Mouse (Mus musculus): Measurements from ENCODE around the gene Arhgap17. TPM values are rescaled to one million over a fixed set of nuclear protein-coding genes. Genes with fewer than 3 reads are reported as not detected.

The Arhgap17 gene
- total RNA-seq, 2 experiments from 2014 or later, result 15.7 to 34.0 TPM

- no peak for ATAC-seq (replicated peaks; ENCODE audit: low FRiP score, poor library complexity, severe bottlenecking)
Observed at GRCm38 (mm10) chr7:123370700-123371099, 985 bp upstream of the Arhgap17 start.

DNA sequence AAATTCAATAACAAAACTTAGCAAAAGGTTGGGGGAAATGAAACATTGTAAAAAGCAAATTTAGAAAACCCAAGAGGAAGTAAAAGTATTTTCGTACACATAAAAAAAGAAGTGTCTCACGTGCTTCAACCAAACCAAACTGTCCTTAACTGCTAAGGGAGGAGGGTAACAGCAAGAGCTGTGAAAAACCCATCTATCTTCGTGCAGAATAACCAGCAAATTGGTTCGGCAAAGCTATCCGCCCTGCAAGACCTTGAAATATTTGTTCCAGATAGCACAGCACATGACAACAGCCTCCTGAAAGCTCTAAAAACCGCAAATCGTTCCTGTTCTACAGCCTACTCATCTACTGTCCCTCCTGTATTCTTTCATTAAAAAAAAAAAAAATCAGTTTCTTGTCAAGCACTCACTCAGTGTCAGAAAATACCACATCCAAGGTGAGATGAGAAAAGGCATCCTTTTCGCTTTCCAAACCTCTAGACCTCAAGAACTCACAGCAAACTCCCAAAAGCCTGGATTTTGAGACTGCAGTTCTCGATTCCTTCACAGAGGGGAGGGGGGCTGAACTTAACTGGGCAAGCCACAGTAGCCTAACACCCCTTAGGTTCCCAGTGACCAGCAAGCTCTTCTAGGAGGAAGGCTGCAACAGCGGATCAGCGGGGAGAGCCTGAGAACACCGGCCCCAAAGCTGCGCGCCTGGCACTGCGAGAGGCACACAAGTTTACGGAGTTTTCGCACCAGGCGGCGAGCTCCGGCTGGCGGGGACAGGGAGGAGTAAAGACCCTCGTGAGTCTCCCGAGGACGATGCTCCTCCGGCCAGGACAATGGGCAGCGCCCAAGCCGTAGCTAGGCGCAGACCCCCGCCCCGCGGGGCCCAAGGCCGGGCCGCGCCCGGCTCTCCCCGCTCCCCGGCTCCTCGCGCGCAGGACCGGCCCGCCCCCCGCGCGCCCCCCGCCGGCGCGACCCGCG lies 653 bp downstream of the Arhgap17 start:
- ATAC-seq (replicated peaks; ENCODE audit: low FRiP score, poor library complexity, severe bottlenecking), result peak; percentile 13; the same call in 1 of the 2 replicates

- no peak for ATAC-seq (replicated peaks; ENCODE audit: low FRiP score, poor library complexity, severe bottlenecking)
Observed at GRCm38 (mm10) chr7:123368187-123368586, 1.5 kb downstream of the Arhgap17 start.

DNA sequence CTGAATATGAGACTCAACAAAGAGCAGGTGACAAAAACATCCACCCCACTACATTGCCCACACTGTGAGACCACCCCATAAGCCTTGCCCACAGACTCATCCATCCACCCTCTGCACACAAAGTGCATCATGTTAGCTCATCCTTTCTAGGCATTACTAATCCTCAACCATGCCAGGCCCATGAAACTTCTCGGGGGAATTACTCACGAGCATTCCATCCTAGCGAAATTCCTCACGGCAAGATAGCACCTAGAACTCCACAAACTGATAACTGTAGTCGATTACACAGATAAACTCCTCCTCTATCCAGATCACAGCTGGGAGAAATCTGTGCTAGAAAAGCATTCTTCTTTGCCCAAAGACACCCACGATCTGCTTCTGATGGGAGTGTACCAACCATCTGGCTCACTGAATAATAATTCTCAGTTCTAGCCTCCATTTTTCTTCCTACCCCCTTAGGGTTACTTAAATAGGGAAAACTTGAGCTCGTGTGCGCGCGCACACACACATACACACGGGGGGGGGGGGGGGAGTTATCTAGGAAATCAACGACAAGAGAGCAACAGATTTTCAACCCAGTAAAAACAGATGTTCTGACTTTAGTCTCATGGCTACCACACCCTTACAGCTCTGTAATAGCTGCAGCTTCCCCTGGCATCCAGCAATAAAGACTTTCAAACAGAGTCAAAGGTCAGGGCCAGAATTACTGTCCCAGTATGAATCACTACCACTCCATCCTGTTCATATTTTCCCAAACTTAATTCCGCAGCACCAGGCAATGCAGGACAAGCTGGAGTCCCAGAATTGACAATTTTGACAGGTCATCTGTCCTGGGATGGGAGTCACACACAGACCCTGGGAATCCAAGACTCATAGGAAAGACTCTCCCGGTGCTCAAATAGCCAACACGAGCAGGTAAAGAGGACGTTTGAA lies 2.2 kb downstream of the Arhgap17 start:
- no peak for ATAC-seq (replicated peaks; ENCODE audit: low FRiP score, poor library complexity, severe bottlenecking)

- ATAC-seq (replicated peaks; ENCODE audit: low FRiP score, poor library complexity, severe bottlenecking), result no peak
Observed at GRCm38 (mm10) chr7:123366806-123367205, 2.9 kb downstream of the Arhgap17 start.

DNA sequence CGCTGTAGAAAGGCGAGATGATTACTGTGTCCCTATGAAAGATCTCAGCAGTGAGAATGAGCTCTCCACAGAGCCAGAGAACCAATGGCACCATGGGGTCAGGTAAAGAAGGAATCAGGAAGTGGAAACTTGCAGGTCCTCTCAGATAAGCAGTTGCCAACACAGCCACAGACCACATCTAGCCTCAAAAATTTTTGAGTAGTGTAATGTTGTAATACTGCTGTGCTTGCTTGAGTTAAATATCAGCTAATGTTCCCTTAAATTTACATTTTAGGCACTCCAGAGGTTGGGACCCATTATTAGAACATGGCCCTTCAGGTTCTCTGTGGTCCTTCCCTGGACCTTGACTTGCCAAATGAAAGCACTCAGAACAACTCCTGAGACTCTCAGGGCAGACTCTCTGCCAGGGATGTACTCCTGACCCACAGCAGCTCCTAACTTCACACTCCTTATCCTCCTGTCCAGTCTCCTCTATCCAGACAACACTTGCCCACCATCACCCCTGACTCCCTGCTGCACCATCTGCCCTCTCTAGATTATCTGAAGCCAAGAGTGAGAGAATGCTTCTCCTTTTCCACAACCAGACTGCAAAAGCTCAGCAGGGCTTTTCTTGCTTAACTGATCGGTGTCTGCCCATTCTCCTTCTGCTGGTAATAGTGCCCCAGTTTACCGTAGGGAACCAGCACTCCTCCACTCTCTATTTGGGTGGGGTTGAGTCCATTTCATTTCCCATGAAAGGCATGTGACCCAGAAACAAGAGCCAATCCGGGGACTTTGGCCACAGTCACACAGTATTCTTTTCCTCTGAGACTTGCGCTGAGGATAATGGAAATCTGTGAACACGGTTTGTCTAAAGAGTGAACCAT lies 3.6 kb downstream of the Arhgap17 start:
- ATAC-seq (replicated peaks; ENCODE audit: low FRiP score, poor library complexity, severe bottlenecking), result no peak

- ATAC-seq (replicated peaks; ENCODE audit: low FRiP score, poor library complexity, severe bottlenecking), result no peak
Observed at GRCm38 (mm10) chr7:123363971-123364370, 5.7 kb downstream of the Arhgap17 start.

DNA sequence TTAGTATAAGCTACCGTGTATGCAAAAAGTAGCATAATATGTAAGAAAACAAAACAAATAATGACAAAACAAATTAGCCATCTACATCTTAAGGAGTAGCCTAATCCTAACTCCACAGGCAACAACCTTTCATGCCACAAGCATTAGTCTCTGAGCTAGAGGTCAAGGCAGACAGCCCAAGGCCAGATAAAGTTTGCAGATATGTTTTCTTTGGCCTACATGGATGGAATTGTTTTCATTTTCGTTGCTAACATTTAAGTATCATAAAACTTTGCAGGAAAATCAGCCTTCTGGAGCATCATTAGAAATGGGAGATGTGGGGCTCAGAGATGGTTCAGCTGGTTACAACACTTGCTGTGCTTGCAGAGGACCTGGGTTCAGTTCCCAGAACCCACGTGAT lies 6.9 kb downstream of the Arhgap17 start:
- ATAC-seq (replicated peaks; ENCODE audit: low FRiP score, poor library complexity, severe bottlenecking), result no peak

GRCm38 (mm10) chr7:123361229-123361980 lies 8.3 kb downstream of the Arhgap17 start:
- ATAC-seq (replicated peaks; ENCODE audit: low FRiP score, poor library complexity, severe bottlenecking), result no peak

DNA sequence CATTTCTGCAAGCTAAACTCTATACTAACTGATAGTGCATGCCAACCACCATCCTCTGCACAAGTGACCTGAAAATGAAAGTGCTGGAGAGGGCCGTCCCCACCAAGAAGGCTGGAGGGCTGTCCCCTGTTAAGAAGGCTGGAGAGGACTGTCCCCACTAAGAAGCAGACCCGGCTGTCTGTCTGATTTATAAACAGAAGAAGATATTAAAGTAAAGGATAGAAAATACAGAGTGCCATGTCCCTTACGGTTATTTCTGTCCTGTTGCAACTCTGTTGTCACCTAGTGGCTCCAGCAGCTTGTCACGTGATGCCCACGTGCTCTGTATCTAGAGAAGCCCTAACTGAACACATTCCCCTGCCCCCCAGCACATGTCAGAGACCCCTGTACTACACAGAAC lies 9.5 kb downstream of the Arhgap17 start:
- ATAC-seq (replicated peaks; ENCODE audit: low FRiP score, poor library complexity, severe bottlenecking), result no peak

GRCm38 (mm10) chr7:123359101-123359500 lies 10.6 kb downstream of the Arhgap17 start:
- no peak for ATAC-seq (replicated peaks; ENCODE audit: low FRiP score, poor library complexity, severe bottlenecking)

DNA sequence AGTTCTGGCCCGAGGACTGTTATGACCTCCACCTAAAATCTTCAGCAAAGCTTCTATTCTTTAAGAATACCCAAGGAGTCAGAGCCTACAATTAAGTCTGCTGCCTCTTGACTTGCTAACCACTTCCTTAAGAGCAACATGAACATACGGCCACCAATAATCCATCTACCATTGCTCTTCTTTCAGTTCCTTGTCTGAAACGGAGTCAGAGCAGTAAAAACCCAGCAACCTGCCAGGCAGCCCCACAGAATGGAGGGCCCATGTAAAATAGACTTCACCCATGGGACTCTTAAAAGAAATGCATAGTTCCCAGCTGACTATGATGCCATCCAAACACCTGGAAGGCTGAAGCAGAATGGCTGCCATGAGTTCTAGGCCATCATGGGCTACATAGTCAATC lies 13.6 kb downstream of the Arhgap17 start:
- no peak for ATAC-seq (replicated peaks; ENCODE audit: low FRiP score, poor library complexity, severe bottlenecking)

DNA sequence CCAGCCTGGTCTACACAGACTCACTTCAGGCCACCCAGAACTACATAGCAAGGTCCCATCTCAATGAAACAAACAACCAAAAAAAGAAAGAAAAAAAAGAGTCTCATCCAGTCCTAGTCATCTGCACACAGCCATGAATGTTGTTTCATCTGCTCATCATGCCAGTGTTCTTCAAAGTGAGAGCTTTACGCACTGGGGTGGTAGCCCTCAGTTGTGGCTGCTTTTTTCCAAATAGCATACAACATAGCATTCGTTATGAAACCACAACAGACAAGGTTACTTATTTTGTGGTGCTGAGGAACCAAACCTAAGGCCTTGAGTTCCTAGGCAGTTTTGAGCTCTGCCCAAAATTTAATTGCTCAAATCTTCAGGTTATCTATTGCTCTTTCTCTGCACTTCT lies 14.9 kb downstream of the Arhgap17 start:
- ATAC-seq (replicated peaks; ENCODE audit: low FRiP score, poor library complexity, severe bottlenecking), result no peak

- peak; percentile 28; the same call in 1 of the 2 replicates for ATAC-seq (replicated peaks; ENCODE audit: low FRiP score, poor library complexity, severe bottlenecking)
Observed at GRCm38 (mm10) chr7:123354392-123354791, 15.3 kb downstream of the Arhgap17 start.

GRCm38 (mm10) chr7:123353879-123354278 lies 15.8 kb downstream of the Arhgap17 start:
- ATAC-seq (replicated peaks; ENCODE audit: low FRiP score, poor library complexity, severe bottlenecking), result peak; percentile 78

- no peak for ATAC-seq (replicated peaks; ENCODE audit: low FRiP score, poor library complexity, severe bottlenecking)
Observed at GRCm38 (mm10) chr7:123353081-123353480, 16.6 kb downstream of the Arhgap17 start.

GRCm38 (mm10) chr7:123350243-123350642 lies 19.5 kb downstream of the Arhgap17 start:
- no peak for ATAC-seq (replicated peaks; ENCODE audit: low FRiP score, poor library complexity, severe bottlenecking)

GRCm38 (mm10) chr7:123349813-123350212 lies 19.9 kb downstream of the Arhgap17 start:
- no peak for ATAC-seq (replicated peaks; ENCODE audit: low FRiP score, poor library complexity, severe bottlenecking)
